In genomic region chr17:23682530-23682929, GRCm38 (mm10) we compare ENCODE assay signal across 20 mouse cellular contexts. TPM values are rescaled to one million over a fixed set of nuclear protein-coding genes. Genes with fewer than 3 reads are reported as not detected.
DNase-seq lines count a peak whose midpoint lies in the region; ATAC-seq and TF ChIP-seq lines count a peak whose summit lies in the region.
"Had no signal": no experiment of that assay in that cellular context is flagged by ENCODE, and none has a peak within 500 bp of the region (broad histone marks: within the 10 kb centered on the region; RNA-seq: fewer than 3 reads in every experiment).

No protein-coding gene starts in this region.

- no peaks in the 10 kb centered on the region for H3K36me3 ChIP-seq in forebrain, embryonic 10.5 days (replicated peaks)
- H3K36me3 ChIP-seq in forebrain, postnatal 0 days (ENCODE audit: insufficient read depth), result no peaks in the 10 kb centered on the region
- H3K36me3 ChIP-seq in E14TG2a.4 (ENCODE audit: insufficient read depth, low read length), result peaks cover 14% of the 10 kb centered on the region
- H3K36me3 ChIP-seq in intestine, postnatal 0 days (ENCODE audit: control insufficient read depth, insufficient read depth), result no peaks in the 10 kb centered on the region
- H3K36me3 ChIP-seq in liver, embryonic 11.5 days (ENCODE audit: control insufficient read depth, insufficient read depth, low read length), result no peaks in the 10 kb centered on the region

- peak overlapping the region; percentile 40 for H3K4me3 ChIP-seq in forebrain, embryonic 10.5 days
- H3K4me3 ChIP-seq in forebrain, postnatal 0 days (ENCODE audit: low read depth, low read length), result no peak overlapping the region
- peak overlapping the region; percentile 73 for H3K4me3 ChIP-seq in E14TG2a.4 (replicated peaks; ENCODE audit: low read length)
- H3K4me3 ChIP-seq in intestine, postnatal 0 days (ENCODE audit: low read depth, low read length), result no peak overlapping the region
- no peak overlapping the region for H3K4me3 ChIP-seq in liver, embryonic 11.5 days (ENCODE audit: low read depth, low read length)

- peaks cover 75% of the 10 kb centered on the region for H3K27me3 ChIP-seq in forebrain, embryonic 10.5 days (ENCODE audit: poor library complexity, severe bottlenecking)
- peaks cover 26% of the 10 kb centered on the region for H3K27me3 ChIP-seq in forebrain, postnatal 0 days (ENCODE audit: insufficient read depth, low read length)
- H3K27me3 ChIP-seq in E14TG2a.4 (ENCODE audit: insufficient read depth, low read length), result peaks cover 61% of the 10 kb centered on the region
- peaks cover 28% of the 10 kb centered on the region for H3K27me3 ChIP-seq in intestine, postnatal 0 days (replicated peaks; ENCODE audit: control insufficient read depth, insufficient read depth, low read length)
- H3K27me3 ChIP-seq in liver, embryonic 11.5 days (replicated peaks; ENCODE audit: control insufficient read depth, insufficient read depth, low read length), result peaks cover 64% of the 10 kb centered on the region

- no peak for TF ChIP-seq CTCF in forebrain, postnatal 0 days (IDR thresholded peaks at IDR 0.05; ENCODE audit: low read depth)
- TF ChIP-seq CTCF in E14TG2a.4 (conservative IDR thresholded peaks at IDR 0.05; ENCODE audit: low read length), result no peak
- TF ChIP-seq CTCF in intestine, postnatal 0 days (IDR thresholded peaks at IDR 0.05; ENCODE audit: low read depth), result no peak

- no peaks in the 10 kb centered on the region for H3K9me3 ChIP-seq in forebrain, embryonic 10.5 days
- no peaks in the 10 kb centered on the region for H3K9me3 ChIP-seq in forebrain, postnatal 0 days (ENCODE audit: low read length)
- no peaks in the 10 kb centered on the region for H3K9me3 ChIP-seq in E14TG2a.4 (ENCODE audit: low read length)
- H3K9me3 ChIP-seq in intestine, postnatal 0 days (ENCODE audit: control insufficient read depth), result no peaks in the 10 kb centered on the region
- no peaks in the 10 kb centered on the region for H3K9me3 ChIP-seq in liver, embryonic 11.5 days (ENCODE audit: control insufficient read depth, low read length)

- H3K4me1 ChIP-seq in forebrain, embryonic 10.5 days, result peaks cover 45% of the 10 kb centered on the region
- H3K4me1 ChIP-seq in forebrain, postnatal 0 days (ENCODE audit: insufficient read depth), result no peaks in the 10 kb centered on the region
- H3K4me1 ChIP-seq in E14TG2a.4 (replicated peaks; ENCODE audit: low read depth, low read length), result peaks cover 80% of the 10 kb centered on the region
- peaks cover 9% of the 10 kb centered on the region; the same call in 1 of the 2 replicates for H3K4me1 ChIP-seq in intestine, postnatal 0 days (replicated peaks; ENCODE audit: control insufficient read depth, insufficient read depth, low read length)
- 0 out of 2 replicates have a peak, but pooled peaks cover 4% of the 10 kb centered on the region for H3K4me1 ChIP-seq in liver, embryonic 11.5 days (replicated peaks; ENCODE audit: control insufficient read depth, insufficient read depth, low read length)

- no peak overlapping the region for H3K4me2 ChIP-seq in forebrain, postnatal 0 days (ENCODE audit: low read depth)
- H3K4me2 ChIP-seq in intestine, postnatal 0 days (replicated peaks; ENCODE audit: low read depth), result no peak overlapping the region
- H3K4me2 ChIP-seq in liver, embryonic 11.5 days, result no peak overlapping the region

- H3K9ac ChIP-seq in forebrain, postnatal 0 days, result no peak overlapping the region
- H3K9ac ChIP-seq in intestine, postnatal 0 days (ENCODE audit: low read depth, low read length), result no peak overlapping the region
- H3K9ac ChIP-seq in liver, embryonic 11.5 days (ENCODE audit: low read depth, low read length), result no peak overlapping the region

- no peak overlapping the region for H3K27ac ChIP-seq in forebrain, embryonic 10.5 days
- no peak overlapping the region for H3K27ac ChIP-seq in forebrain, postnatal 0 days (ENCODE audit: low read depth, low read length)
- no peak overlapping the region for H3K27ac ChIP-seq in intestine, postnatal 0 days (ENCODE audit: low read depth, low read length)
- no peak overlapping the region for H3K27ac ChIP-seq in liver, embryonic 11.5 days (ENCODE audit: low read depth, low read length)

- no peak for DNase-seq in forebrain, embryonic 10.5 days (ENCODE audit: extremely low spot score, low spot score)
- DNase-seq in forebrain, postnatal 0 days, result no peak
- DNase-seq in kidney, adult 9 months, result peak; percentile 60
- DNase-seq in kidney, postnatal 36 days, result no peak
- DNase-seq in adipocyte (ENCODE audit: low spot score), result no peak
- DNase-seq in liver, embryonic 11.5 days (ENCODE audit: low spot score), result no peak
- DNase-seq: adrenal gland, postnatal 36 days; cerebellum, adult 9-10 months; heart, adult 11 months; layer of hippocampus, adult 9-11 months; liver; lung, adult 18-20 months; midbrain, embryonic 14.5 days; right cerebral cortex, adult 18-20 months; thymus, postnatal 4 days had no signal

- ATAC-seq in forebrain, postnatal 0 days, result no peak
- ATAC-seq in intestine, postnatal 0 days, result peak; percentile 9; the same call in 1 of the 2 replicates
- ATAC-seq in liver, embryonic 11.5 days (replicated peaks; ENCODE audit: low FRiP score), result no peak
- ATAC-seq: CD4-positive, CD25-positive, alpha-beta regulatory T cell, adult 4 months had no signal

- WGBS in forebrain, embryonic 10.5 days, result 62% methylated on average over 3 of the region's 3 CpGs
- 72% methylated on average over 3 of the region's 3 CpGs for WGBS in forebrain, postnatal 0 days
- WGBS in intestine, postnatal 0 days, result 71% methylated on average over 3 of the region's 3 CpGs
- WGBS in liver, embryonic 11.5 days, result 54% methylated on average over 3 of the region's 3 CpGs

RNA-seq across cellular contexts. Expression of gene Cldn9, which starts 1.3 kb away (rescaled TPM):
- polyA plus RNA-seq in forebrain, embryonic 10.5 days (2016; fragmentation: Nextera tagmentation; extraction: Ambion mirVana), result 7.4 and 10.1 TPM in 2 replicates
- 0.54 TPM in 1 of 2 replicates, not detected in the other for total RNA-seq in forebrain, postnatal 0 days (2014; rRNA removed)
- polyA plus RNA-seq in forebrain, postnatal 0 days (2015; fragmentation: Nextera tagmentation; extraction: Ambion mirVana), result 0.25 and 0.62 TPM in 2 replicates
- 0.23 and 0.34 TPM in 2 replicates for polyA plus RNA-seq in intestine, postnatal 0 days (2015; fragmentation: Nextera tagmentation; extraction: Ambion mirVana)
- 0.49 and 0.56 TPM in 2 replicates for polyA plus RNA-seq in liver, embryonic 11.5 days (2014; fragmentation: Nextera tagmentation; extraction: Ambion mirVana)
- total RNA-seq: adrenal gland, postnatal 36 days; hematopoietic stem cell, adult 5-6 weeks had no signal
- polyA plus RNA-seq: CD4-positive, CD25-positive, alpha-beta regulatory T cell, adult 4 months had no signal

RNA-seq across cellular contexts. Expression of gene Cldn6, which starts 3.5 kb away (rescaled TPM):
- polyA plus RNA-seq in forebrain, embryonic 10.5 days (2016; fragmentation: Nextera tagmentation; extraction: Ambion mirVana), result 28.5 and 32.8 TPM in 2 replicates
- 0.31 and 1.8 TPM in 2 replicates for total RNA-seq in forebrain, postnatal 0 days (2014; rRNA removed)
- 0.39 and 0.76 TPM in 2 replicates for polyA plus RNA-seq in forebrain, postnatal 0 days (2015; fragmentation: Nextera tagmentation; extraction: Ambion mirVana)
- polyA plus RNA-seq in intestine, postnatal 0 days (2015; fragmentation: Nextera tagmentation; extraction: Ambion mirVana), result 0.38 and 0.42 TPM in 2 replicates
- polyA plus RNA-seq in liver, embryonic 11.5 days (2014; fragmentation: Nextera tagmentation; extraction: Ambion mirVana), result 9.9 and 11.4 TPM in 2 replicates
- total RNA-seq: adrenal gland, postnatal 36 days; gastrocnemius, adult 8-10 months; hematopoietic stem cell, adult 5-6 weeks had no signal
- polyA plus RNA-seq: CD4-positive, CD25-positive, alpha-beta regulatory T cell, adult 4 months; midbrain, embryonic 14.5 days had no signal

RNA-seq across cellular contexts. Expression of gene Tnfrsf12a, which starts 5.3 kb away (rescaled TPM):
- 3.9 and 4.6 TPM in 2 replicates for polyA plus RNA-seq in forebrain, embryonic 10.5 days (2016; fragmentation: Nextera tagmentation; extraction: Ambion mirVana)
- 1.4 and 3.9 TPM in 2 replicates for total RNA-seq in forebrain, postnatal 0 days (2014; rRNA removed)
- polyA plus RNA-seq in forebrain, postnatal 0 days (2015; fragmentation: Nextera tagmentation; extraction: Ambion mirVana), result 2.0 and 3.6 TPM in 2 replicates
- polyA plus RNA-seq in intestine, postnatal 0 days (2015; fragmentation: Nextera tagmentation; extraction: Ambion mirVana), result 46.6 and 50.9 TPM in 2 replicates
- 7.9 and 9.5 TPM in 2 replicates for polyA plus RNA-seq in liver, embryonic 11.5 days (2014; fragmentation: Nextera tagmentation; extraction: Ambion mirVana)

RNA-seq across cellular contexts. Expression of gene Thoc6, which starts 8.8 kb away (rescaled TPM):
- polyA plus RNA-seq in forebrain, embryonic 10.5 days (2016; fragmentation: Nextera tagmentation; extraction: Ambion mirVana), result 77.8 and 78.8 TPM in 2 replicates
- 14.7 and 18.2 TPM in 2 replicates for total RNA-seq in forebrain, postnatal 0 days (2014; rRNA removed)
- polyA plus RNA-seq in forebrain, postnatal 0 days (2015; fragmentation: Nextera tagmentation; extraction: Ambion mirVana), result 18.0 and 21.1 TPM in 2 replicates
- 14.7 and 15.5 TPM in 2 replicates for polyA plus RNA-seq in intestine, postnatal 0 days (2015; fragmentation: Nextera tagmentation; extraction: Ambion mirVana)
- polyA plus RNA-seq in liver, embryonic 11.5 days (2014; fragmentation: Nextera tagmentation; extraction: Ambion mirVana), result 48.9 and 50.7 TPM in 2 replicates

RNA-seq across cellular contexts. Expression of gene Hcfc1r1, which starts 9.1 kb away (rescaled TPM):
- polyA plus RNA-seq in forebrain, embryonic 10.5 days (2016; fragmentation: Nextera tagmentation; extraction: Ambion mirVana), result 28.0 and 29.0 TPM in 2 replicates
- total RNA-seq in forebrain, postnatal 0 days (2014; rRNA removed), result 82.3 and 84.6 TPM in 2 replicates
- polyA plus RNA-seq in forebrain, postnatal 0 days (2015; fragmentation: Nextera tagmentation; extraction: Ambion mirVana), result 198 and 215 TPM in 2 replicates
- 131 and 136 TPM in 2 replicates for polyA plus RNA-seq in intestine, postnatal 0 days (2015; fragmentation: Nextera tagmentation; extraction: Ambion mirVana)
- polyA plus RNA-seq in liver, embryonic 11.5 days (2014; fragmentation: Nextera tagmentation; extraction: Ambion mirVana), result 36.5 and 36.6 TPM in 2 replicates

Comparison
In these comparisons a context has a peak if more than half of its experiments do, and no peak if none do; other contexts are left out.
1. H3K4me3 ChIP-seq: peak in forebrain, embryonic 10.5 days (single experiment) and E14TG2a.4 (single experiment); none in forebrain, postnatal 0 days (single experiment), intestine, postnatal 0 days (single experiment) and liver, embryonic 11.5 days (single experiment).